Mouse (Mus musculus) stomach, postnatal 0 days (tissue): Measurements from ENCODE around the gene Ascc3.

Experiments
- CTCF ChIP-seq: IDR thresholded peaks from 2 replicates; pipeline ENCODE4 v1.5.1; 2016; ENCODE audit warnings: antibody characterized with exemption, low read depth, mild to moderate bottlenecking, moderate library complexity
- EP300 ChIP-seq: optimal IDR thresholded peaks from 2 replicates; pipeline ENCODE3; 2016; ENCODE audit warnings: antibody characterized with exemption

DNA sequence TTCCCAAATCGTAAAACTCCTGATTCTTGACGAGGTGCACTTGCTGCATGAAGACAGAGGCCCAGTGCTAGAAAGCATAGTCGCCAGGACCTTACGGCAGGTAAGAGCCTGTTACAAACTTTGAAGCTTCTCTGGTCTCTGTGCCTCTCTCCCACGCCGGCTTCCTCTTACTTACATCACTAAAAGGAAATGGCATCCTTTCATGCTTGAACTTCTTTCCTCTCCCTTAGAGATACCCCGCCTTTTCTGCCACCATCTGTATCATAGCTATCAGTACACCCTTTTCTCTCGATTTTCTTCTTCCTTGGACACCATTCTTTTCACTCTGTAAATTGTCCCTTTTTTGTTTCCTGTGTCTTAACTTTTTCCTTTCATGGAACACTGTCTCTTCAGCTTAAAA is 58.1 kb downstream of the Ascc3 start:
- TF ChIP-seq CTCF (no peak), EP300 (no peak)
